Mouse (Mus musculus) embryonic facial prominence, embryonic 11.5 days (tissue): ENCODE data around the gene Hsdl1. TPM values are rescaled to one million over a fixed set of nuclear protein-coding genes. Genes with fewer than 3 reads are reported as not detected.

Experiments used
- ATAC-seq: fragments of 200-750 bp; cut with Nextera tagmentation; replicated peaks from 2 replicates; pipeline ENCODE4 v1.8.0; 2017; ENCODE audit warnings: low read depth; ENCODE audit not compliant: insufficient number of reproducible peaks, low FRiP score, low TSS enrichment
- DNase-seq: peaks from one replicate; pipeline ENCODE4 v3.0.0-alpha.2; 2015; ENCODE audit warnings: low spot score
- H3K27ac ChIP-seq: fragments of 300-500 bp; sonication (generic); replicated peaks from 2 replicates; pipeline ENCODE4 v1.5.1; 2014; ENCODE audit warnings: mild to moderate bottlenecking, low read depth, low read length, control low read depth
- H3K27me3 ChIP-seq: fragments of 300-500 bp; sonication (generic); 2 replicates; pipeline ENCODE4 v1.6.1; 2014; ENCODE audit warnings: mild to moderate bottlenecking, low read length, moderate library complexity, mixed read lengths; ENCODE audit not compliant: control insufficient read depth, insufficient read depth
- H3K36me3 ChIP-seq: fragments of 300-500 bp; sonication (generic); replicated peaks from 2 replicates; pipeline ENCODE4 v1.6.1; 2014; ENCODE audit warnings: low read depth, mild to moderate bottlenecking, low read length, moderate library complexity, mixed read lengths; ENCODE audit not compliant: control insufficient read depth, insufficient read depth
- H3K4me1 ChIP-seq: fragments of 300-500 bp; sonication (generic); 2 replicates; pipeline ENCODE4 v1.6.1; 2014; ENCODE audit warnings: low read length, mixed read lengths; ENCODE audit not compliant: control insufficient read depth, insufficient read depth
- H3K4me2 ChIP-seq: fragments of 300-500 bp; sonication (generic); 2 replicates; pipeline ENCODE4 v1.6.1; 2014; ENCODE audit warnings: low read depth, mild to moderate bottlenecking, control low read depth, low read length, moderate library complexity
- H3K4me3 ChIP-seq: fragments of 300-500 bp; sonication (generic); 2 replicates; pipeline ENCODE4 v1.5.1; 2014; ENCODE audit warnings: low read depth, low read length, control low read depth
- H3K9ac ChIP-seq: fragments of 300-500 bp; sonication (generic); replicated peaks from 2 replicates; pipeline ENCODE4 v1.6.1; 2014; ENCODE audit warnings: mild to moderate bottlenecking, control low read depth, low read length
- H3K9me3 ChIP-seq: fragments of 300-500 bp; sonication (generic); replicated peaks from 2 replicates; pipeline ENCODE4 v1.6.1; 2016; ENCODE audit warnings: mild to moderate bottlenecking, low read length, inconsistent platforms, mixed read lengths; ENCODE audit not compliant: control insufficient read depth
- WGBS: fragments of 180-500 bp; shearing (Covaris S2); extraction: QIAGEN DNeasy Blood & Tissue Kit; methylation state at CpG from one replicate; pipeline ENCODE4 v1.1.7; 2014; 5-methylcytosine and 5-hydroxymethylcytosine counted together
- polyA plus RNA-seq: library from polyadenylated mRNA; unstranded; fragments of >200 nt; fragmentation: Nextera tagmentation; extraction: Ambion mirVana; gene quantifications from 2 replicates; pipeline ENCODE4 v1.2.1, GENCODE M21; 2014

The Hsdl1 gene
- polyA plus RNA-seq, 1 experiment from 2014 or later = 39.6 TPM

DNA sequence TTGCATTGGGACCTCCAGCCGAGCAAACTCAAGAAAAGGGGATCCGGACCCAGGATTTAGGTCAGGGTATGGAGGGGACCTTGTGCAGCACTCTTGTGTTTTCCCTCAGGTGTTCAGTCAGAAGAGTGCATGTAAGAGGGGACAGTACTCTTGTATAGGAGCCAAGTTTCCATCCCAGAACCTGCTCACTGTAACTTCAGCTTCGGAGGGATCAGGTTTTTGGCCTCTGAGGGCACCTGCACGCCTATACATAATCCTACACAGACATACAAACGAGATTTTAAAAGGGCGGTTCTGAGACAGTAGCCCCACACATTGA lies 15.6 kb downstream of the Hsdl1 start:
- no peak for DNase-seq
- Histone ChIP-seq H3K4me1 (no peaks in the 10 kb centered on the region), H3K36me3 (peaks cover 2% of the 10 kb centered on the region), H3K4me3 (no peak overlapping the region), H3K27me3 (no peaks in the 10 kb centered on the region), H3K4me2 (no peak overlapping the region), H3K9me3 (no peaks in the 10 kb centered on the region), H3K9ac (no peak overlapping the region), H3K27ac (no peak overlapping the region)
- no peak for ATAC-seq
- 85% methylated on average over 6 of the region's 6 CpGs for WGBS

DNA sequence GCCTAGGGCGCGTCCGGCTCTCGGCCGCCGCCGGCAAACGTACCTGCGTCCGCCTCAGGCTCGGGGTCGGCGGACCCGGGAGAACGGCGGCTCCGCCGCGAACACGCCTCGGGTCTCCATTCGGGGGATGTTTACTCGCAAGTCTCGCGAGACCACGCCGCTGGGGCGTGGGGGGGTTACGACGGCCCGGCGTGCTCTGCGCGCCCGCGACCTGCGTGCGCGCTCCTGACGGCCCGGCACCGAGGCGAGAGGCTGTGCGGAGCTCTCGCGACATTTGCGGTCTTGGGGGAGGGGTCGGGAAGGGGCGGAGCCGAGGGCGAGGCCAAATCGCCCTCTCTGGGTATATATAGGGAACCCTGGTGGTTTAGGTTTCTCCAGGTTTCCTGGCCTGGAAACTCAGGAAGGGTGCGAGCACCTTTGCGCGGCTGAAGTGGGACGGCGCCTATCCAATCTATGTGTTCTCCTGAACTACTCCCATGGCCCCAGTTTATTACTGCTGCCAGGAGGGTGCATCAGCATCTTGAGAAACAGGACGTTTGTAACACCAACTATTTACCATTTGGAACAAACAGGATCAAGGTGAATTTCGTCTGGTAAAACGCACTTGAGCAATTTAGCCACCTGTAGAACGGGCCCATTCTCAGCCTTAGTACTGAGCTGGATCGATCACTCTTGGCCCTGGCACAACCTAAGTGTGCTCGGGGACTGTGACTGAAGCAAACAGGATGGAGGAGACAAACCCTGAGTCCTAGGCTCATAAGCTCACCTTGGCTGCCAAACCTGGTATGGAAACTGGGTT lies 16.2 kb downstream of the Hsdl1 start, which contains the start of gene Mbtps1:
Gene Mbtps1, minus strand, starts transcription at position 133 of the 799 bp plus-strand sequence.
- Histone ChIP-seq H3K9ac (peak within 1 kb of the TSS; percentile 88), H3K27ac (peak within 1 kb of the TSS; percentile 60; the same call in 1 of the 2 replicates), H3K36me3 (peaks cover 2% of the 10 kb centered on the region; the same call in 1 of the 2 replicates), H3K27me3 (no peaks in the 10 kb centered on the region), H3K4me1 (no peaks in the 10 kb centered on the region), H3K4me2 (peak within 1 kb of the TSS; percentile 56), H3K9me3 (no peaks in the 10 kb centered on the region), H3K4me3 (peak within 1 kb of the TSS; percentile 80)
- DNase-seq (peak; percentile 98), ATAC-seq (peak; percentile 96)
- 8% methylated on average over 56 of the region's 63 CpGs for WGBS

- H3K4me2 ChIP-seq = peak overlapping the region; percentile 40
- peak overlapping the region; percentile 88 for H3K9ac ChIP-seq
- H3K4me1 ChIP-seq = no peaks in the 10 kb centered on the region
- H3K27me3 ChIP-seq = no peaks in the 10 kb centered on the region
- peak overlapping the region; percentile 80 for H3K4me3 ChIP-seq
- no peaks in the 10 kb centered on the region for H3K36me3 ChIP-seq
- peak overlapping the region; percentile 60; the same call in 1 of the 2 replicates for H3K27ac ChIP-seq
- WGBS = under 1% methylated on average over 55 of the region's 55 CpGs
- H3K9me3 ChIP-seq = no peaks in the 10 kb centered on the region
- peak; percentile 82 for DNase-seq
- peak; percentile 84 for ATAC-seq
These were observed 17.0 kb downstream of the Hsdl1 start for GRCm38 (mm10) chr8:119557821-119558602.

DNA sequence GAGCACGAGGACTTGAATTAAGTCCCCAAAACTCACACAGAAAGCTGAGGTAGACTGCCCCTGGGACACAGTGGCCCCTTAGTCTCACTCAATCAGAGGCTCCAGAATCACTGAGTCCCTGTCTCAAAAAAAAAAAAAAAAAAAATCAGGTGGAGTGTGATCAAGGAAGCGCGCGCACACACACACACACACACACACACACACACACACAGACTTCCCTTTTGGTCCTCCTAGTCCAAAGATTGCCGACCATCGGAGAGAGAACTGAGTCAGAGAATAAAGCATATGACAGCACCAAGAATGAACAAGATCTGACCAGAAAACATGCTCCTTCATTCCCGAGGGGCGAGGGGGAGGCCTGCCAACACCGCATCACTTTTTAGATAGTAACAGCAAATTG lies 17.9 kb downstream of the Hsdl1 start:
- no peaks in the 10 kb centered on the region for H3K27me3 ChIP-seq
- H3K27ac ChIP-seq = no peak overlapping the region
- DNase-seq (no peak), ATAC-seq (no peak)
- H3K9me3 ChIP-seq = no peaks in the 10 kb centered on the region
- peak overlapping the region; percentile 80; the same call in 1 of the 2 replicates for H3K4me3 ChIP-seq
- peak overlapping the region; percentile 40; the same call in 1 of the 2 replicates for H3K4me2 ChIP-seq
- 85% methylated on average over 9 of the region's 9 CpGs for WGBS
- H3K36me3 ChIP-seq = no peaks in the 10 kb centered on the region
- peak overlapping the region; percentile 13 for H3K9ac ChIP-seq
- H3K4me1 ChIP-seq = no peaks in the 10 kb centered on the region

GRCm38 (mm10) chr8:119555861-119556260 lies 19.1 kb downstream of the Hsdl1 start:
- H3K9me3 ChIP-seq = no peaks in the 10 kb centered on the region
- H3K36me3 ChIP-seq = no peaks in the 10 kb centered on the region
- H3K4me3 ChIP-seq = no peak overlapping the region
- no peak overlapping the region for H3K9ac ChIP-seq
- no peaks in the 10 kb centered on the region for H3K4me1 ChIP-seq
- no peak overlapping the region for H3K27ac ChIP-seq
- WGBS = 91% methylated on average over 6 of the region's 6 CpGs
- H3K4me2 ChIP-seq = no peak overlapping the region
- no peaks in the 10 kb centered on the region for H3K27me3 ChIP-seq
- DNase-seq (no peak), ATAC-seq (no peak)

DNA sequence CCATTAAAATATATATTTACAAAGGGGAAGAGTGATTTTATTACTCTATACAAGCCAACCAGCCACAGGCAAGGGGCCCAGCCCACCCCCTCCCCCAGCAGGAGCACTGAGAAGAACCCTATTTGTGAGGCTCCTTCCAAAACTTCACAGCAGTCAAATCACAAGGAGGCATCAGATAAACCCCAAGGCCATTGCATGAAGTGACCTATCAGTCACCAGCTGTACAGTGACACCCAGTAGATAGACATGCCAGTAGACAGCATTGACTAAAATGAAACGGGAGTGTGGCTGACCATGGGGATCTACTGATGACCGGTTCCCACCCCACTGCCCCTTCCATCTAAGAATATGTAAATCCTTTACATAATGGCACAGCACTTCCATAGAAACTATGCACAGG lies 22.0 kb downstream of the Hsdl1 start:
- Histone ChIP-seq H3K27me3 (no peaks in the 10 kb centered on the region), H3K4me1 (no peaks in the 10 kb centered on the region), H3K9ac (no peak overlapping the region), H3K27ac (no peak overlapping the region), H3K4me2 (no peak overlapping the region), H3K9me3 (no peaks in the 10 kb centered on the region), H3K36me3 (no peaks in the 10 kb centered on the region), H3K4me3 (no peak overlapping the region)
- no peak for DNase-seq
- 80% methylated on average over 2 of the region's 2 CpGs for WGBS
- no peak for ATAC-seq

DNA sequence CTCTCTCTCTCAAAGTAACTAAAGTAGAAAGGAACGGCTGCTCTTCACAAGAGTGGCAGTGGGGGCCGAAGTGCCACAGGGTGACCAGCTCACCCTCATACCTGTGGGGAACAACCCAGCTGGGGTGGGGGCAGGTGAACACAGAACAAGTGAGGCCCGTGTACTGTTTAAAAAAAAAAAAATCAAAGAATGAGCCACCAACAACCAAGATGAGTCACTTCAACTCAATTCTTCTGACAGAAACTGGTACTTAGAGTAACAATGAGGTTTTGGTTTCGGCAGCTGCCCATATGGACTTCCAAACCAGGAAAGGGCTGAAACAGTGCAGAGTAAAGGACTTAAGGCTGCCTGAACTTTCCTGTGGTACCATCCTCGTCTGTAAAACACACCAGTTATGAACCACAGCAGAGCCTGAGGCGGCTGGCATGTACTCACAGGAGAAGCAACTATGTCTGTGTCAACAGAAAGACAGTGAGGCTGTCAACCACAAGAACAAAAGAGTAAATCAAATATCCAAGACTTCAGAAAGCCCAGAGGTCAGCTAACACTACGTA lies 26.3 kb downstream of the Hsdl1 start:
- Histone ChIP-seq H3K9ac (no peak overlapping the region), H3K27ac (no peak overlapping the region), H3K4me2 (no peak overlapping the region), H3K9me3 (no peaks in the 10 kb centered on the region), H3K4me3 (no peak overlapping the region), H3K27me3 (no peaks in the 10 kb centered on the region), H3K36me3 (peaks cover 3% of the 10 kb centered on the region; the same call in 1 of the 2 replicates), H3K4me1 (no peaks in the 10 kb centered on the region)
- no peak for DNase-seq
- ATAC-seq = no peak
- 80% methylated on average over 7 of the region's 7 CpGs for WGBS
